Mouse (Mus musculus) midbrain, embryonic 15.5 days (tissue): ENCODE data around the gene Cacna1c. TPM values are rescaled to one million over a fixed set of nuclear protein-coding genes. Genes with fewer than 3 reads are reported as not detected.

Source experiments
- ATAC-seq: fragments of 200-750 bp; cut with Nextera tagmentation; replicated peaks from 2 replicates; pipeline ENCODE4 v1.8.0; 2017; ENCODE audit warnings: moderate TSS enrichment
- H3K27ac ChIP-seq: fragments of 300-500 bp; sonication (generic); 2 replicates; pipeline ENCODE4 v1.5.1; 2015; ENCODE audit warnings: mild to moderate bottlenecking, inconsistent platforms
- H3K27me3 ChIP-seq: fragments of 300-500 bp; sonication (generic); replicated peaks from 2 replicates; pipeline ENCODE4 v1.6.1; 2015; ENCODE audit warnings: inconsistent platforms
- H3K36me3 ChIP-seq: fragments of 300-500 bp; sonication (generic); replicated peaks from 2 replicates; pipeline ENCODE4 v1.6.1; 2015; ENCODE audit warnings: inconsistent platforms
- H3K4me1 ChIP-seq: fragments of 300-500 bp; sonication (generic); 2 replicates; pipeline ENCODE4 v1.6.1; 2015; ENCODE audit warnings: inconsistent platforms
- H3K4me2 ChIP-seq: fragments of 300-500 bp; sonication (generic); 2 replicates; pipeline ENCODE4 v1.6.1; 2015; ENCODE audit warnings: inconsistent platforms, mild to moderate bottlenecking, moderate library complexity
- H3K4me3 ChIP-seq: fragments of 300-500 bp; sonication (generic); 2 replicates; pipeline ENCODE4 v1.5.1; 2015; ENCODE audit warnings: mild to moderate bottlenecking, inconsistent platforms
- H3K9ac ChIP-seq: fragments of 300-500 bp; sonication (generic); 2 replicates; pipeline ENCODE4 v1.6.1; 2015; ENCODE audit warnings: mild to moderate bottlenecking, inconsistent platforms
- H3K9me3 ChIP-seq: fragments of 300-500 bp; sonication (generic); 2 replicates; pipeline ENCODE4 v1.6.1; 2016; ENCODE audit warnings: inconsistent platforms
- WGBS: fragments of 180-500 bp; shearing (Covaris S2); methylation state at CpG from one replicate; pipeline ENCODE4 v1.1.7; 2015; ENCODE audit warnings: mixed read lengths; 5-methylcytosine and 5-hydroxymethylcytosine counted together
- polyA plus RNA-seq: library from polyadenylated mRNA; unstranded; fragments of >200 nt; fragmentation: Nextera tagmentation; extraction: Ambion mirVana; gene quantifications from 2 replicates; pipeline ENCODE4 v1.2.1, GENCODE M21; 2015

Gene Cacna1c
- polyA plus RNA-seq, 1 experiment from 2014 or later: 7.9 TPM

GRCm38 (mm10) chr6:118906878-118907277, 289.3 kb downstream of the Cacna1c start:
- Histone ChIP-seq H3K4me3 (no peak overlapping the region), H3K4me1 (no peaks in the 10 kb centered on the region), H3K27ac (no peak overlapping the region), H3K4me2 (no peak overlapping the region), H3K27me3 (no peaks in the 10 kb centered on the region), H3K36me3 (no peaks in the 10 kb centered on the region), H3K9me3 (no peaks in the 10 kb centered on the region), H3K9ac (no peak overlapping the region)
- no peak for ATAC-seq
- WGBS: 91% methylated on average over 5 of the region's 5 CpGs

GRCm38 (mm10) chr6:118899688-118900087, 296.5 kb downstream of the Cacna1c start:
- Histone ChIP-seq H3K4me1 (no peaks in the 10 kb centered on the region), H3K27me3 (no peaks in the 10 kb centered on the region), H3K9me3 (no peaks in the 10 kb centered on the region), H3K4me3 (no peak overlapping the region), H3K9ac (no peak overlapping the region), H3K4me2 (no peak overlapping the region), H3K27ac (no peak overlapping the region), H3K36me3 (no peaks in the 10 kb centered on the region)
- ATAC-seq: no peak
- 81% methylated on average over 8 of the region's 8 CpGs for WGBS

GRCm38 (mm10) chr6:118897101-118897500, 299.1 kb downstream of the Cacna1c start:
- 46% methylated on average over 5 of the region's 5 CpGs for WGBS
- Histone ChIP-seq H3K4me1 (no peaks in the 10 kb centered on the region), H3K27ac (no peak overlapping the region), H3K27me3 (no peaks in the 10 kb centered on the region), H3K36me3 (no peaks in the 10 kb centered on the region), H3K4me3 (no peak overlapping the region), H3K9ac (no peak overlapping the region), H3K4me2 (no peak overlapping the region), H3K9me3 (no peaks in the 10 kb centered on the region)
- ATAC-seq: no peak

- no peaks in the 10 kb centered on the region for H3K4me1 ChIP-seq
- no peak for ATAC-seq
- H3K9ac ChIP-seq: no peak overlapping the region
- H3K36me3 ChIP-seq: no peaks in the 10 kb centered on the region
- no peak overlapping the region for H3K27ac ChIP-seq
- no peaks in the 10 kb centered on the region for H3K9me3 ChIP-seq
- H3K4me3 ChIP-seq: no peak overlapping the region
- no peak overlapping the region for H3K4me2 ChIP-seq
- 92% methylated on average over 6 of the region's 6 CpGs for WGBS
- no peaks in the 10 kb centered on the region for H3K27me3 ChIP-seq
Measured at GRCm38 (mm10) chr6:118894043-118894442, 302.2 kb downstream of the Cacna1c start.

- Histone ChIP-seq H3K27me3 (no peaks in the 10 kb centered on the region), H3K4me2 (no peak overlapping the region), H3K9me3 (no peaks in the 10 kb centered on the region), H3K36me3 (no peaks in the 10 kb centered on the region), H3K27ac (no peak overlapping the region), H3K9ac (no peak overlapping the region), H3K4me3 (no peak overlapping the region), H3K4me1 (0 out of 2 replicates have a peak, but pooled peaks cover 8% of the 10 kb centered on the region)
- ATAC-seq: no peak
- WGBS: 78% methylated on average over 4 of the region's 4 CpGs
Measured at GRCm38 (mm10) chr6:118889441-118889840, 306.8 kb downstream of the Cacna1c start.

- Histone ChIP-seq H3K27me3 (no peaks in the 10 kb centered on the region), H3K4me2 (no peak overlapping the region), H3K4me1 (0 out of 2 replicates have a peak, but pooled peaks cover 8% of the 10 kb centered on the region), H3K4me3 (no peak overlapping the region), H3K27ac (no peak overlapping the region), H3K9me3 (no peaks in the 10 kb centered on the region), H3K9ac (no peak overlapping the region), H3K36me3 (no peaks in the 10 kb centered on the region)
- ATAC-seq: no peak
- WGBS: 85% methylated on average over 8 of the region's 8 CpGs
Measured at GRCm38 (mm10) chr6:118887032-118887431, 309.2 kb downstream of the Cacna1c start.

- ATAC-seq: no peak
- 47% methylated on average over 1 of the region's 1 CpGs for WGBS
Measured at GRCm38 (mm10) chr6:118884961-118885360, 311.3 kb downstream of the Cacna1c start.

GRCm38 (mm10) chr6:118884073-118884551, 312.1 kb downstream of the Cacna1c start:
- Histone ChIP-seq H3K4me2 (no peak overlapping the region), H3K27ac (no peak overlapping the region), H3K4me1 (0 out of 2 replicates have a peak, but pooled peaks cover 8% of the 10 kb centered on the region), H3K4me3 (no peak overlapping the region), H3K9ac (no peak overlapping the region), H3K36me3 (no peaks in the 10 kb centered on the region), H3K27me3 (no peaks in the 10 kb centered on the region), H3K9me3 (no peaks in the 10 kb centered on the region)
- 72% methylated on average over 8 of the region's 8 CpGs for WGBS
- ATAC-seq: no peak

More at GRCm38 (mm10) chr6:118884961-118885360, 311.3 kb downstream of the Cacna1c start:
- H3K27me3 ChIP-seq: no peaks in the 10 kb centered on the region
- no peak overlapping the region for H3K4me3 ChIP-seq
- no peaks in the 10 kb centered on the region for H3K9me3 ChIP-seq
- no peak overlapping the region for H3K27ac ChIP-seq
- 0 out of 2 replicates have a peak, but pooled peaks cover 8% of the 10 kb centered on the region for H3K4me1 ChIP-seq
- H3K9ac ChIP-seq: no peak overlapping the region
- no peaks in the 10 kb centered on the region for H3K36me3 ChIP-seq
- H3K4me2 ChIP-seq: no peak overlapping the region

- ATAC-seq: no peak
- H3K4me2 ChIP-seq: no peak overlapping the region
- WGBS: 65% methylated on average over 2 of the region's 2 CpGs
- no peak overlapping the region for H3K9ac ChIP-seq
- H3K27ac ChIP-seq: no peak overlapping the region
- no peaks in the 10 kb centered on the region for H3K4me1 ChIP-seq
- H3K4me3 ChIP-seq: no peak overlapping the region
- H3K36me3 ChIP-seq: no peaks in the 10 kb centered on the region
- H3K27me3 ChIP-seq: no peaks in the 10 kb centered on the region
- H3K9me3 ChIP-seq: no peaks in the 10 kb centered on the region
Measured at GRCm38 (mm10) chr6:118876204-118876603, 320.0 kb downstream of the Cacna1c start.

- no peaks in the 10 kb centered on the region for H3K36me3 ChIP-seq
- no peak overlapping the region for H3K9ac ChIP-seq
- no peak for ATAC-seq
- no peak overlapping the region for H3K27ac ChIP-seq
- no peaks in the 10 kb centered on the region for H3K9me3 ChIP-seq
- peaks cover 8% of the 10 kb centered on the region; the same call in 1 of the 2 replicates for H3K4me1 ChIP-seq
- no peak overlapping the region for H3K4me2 ChIP-seq
- WGBS: 70% methylated on average over 7 of the region's 7 CpGs
- no peak overlapping the region for H3K4me3 ChIP-seq
- no peaks in the 10 kb centered on the region for H3K27me3 ChIP-seq
Measured at GRCm38 (mm10) chr6:118870241-118870841, 325.9 kb downstream of the Cacna1c start.

- H3K4me2 ChIP-seq: no peak overlapping the region
- no peak for ATAC-seq
- WGBS: 72% methylated on average over 7 of the region's 7 CpGs
Measured at GRCm38 (mm10) chr6:118867384-118867783, 328.8 kb downstream of the Cacna1c start.

GRCm38 (mm10) chr6:118866889-118867288, 329.3 kb downstream of the Cacna1c start:
- H3K4me2 ChIP-seq: no peak overlapping the region
- H3K27ac ChIP-seq: no peak overlapping the region
- H3K4me1 ChIP-seq: peaks cover 9% of the 10 kb centered on the region; the same call in 1 of the 2 replicates
- no peak overlapping the region for H3K9ac ChIP-seq
- H3K36me3 ChIP-seq: no peaks in the 10 kb centered on the region
- H3K4me3 ChIP-seq: no peak overlapping the region
- 81% methylated on average over 3 of the region's 3 CpGs for WGBS
- H3K27me3 ChIP-seq: no peaks in the 10 kb centered on the region
- no peak for ATAC-seq
- H3K9me3 ChIP-seq: no peaks in the 10 kb centered on the region

More at GRCm38 (mm10) chr6:118867384-118867783, 328.8 kb downstream of the Cacna1c start:
- Histone ChIP-seq H3K36me3 (no peaks in the 10 kb centered on the region), H3K27me3 (no peaks in the 10 kb centered on the region), H3K4me3 (no peak overlapping the region), H3K9ac (no peak overlapping the region), H3K27ac (no peak overlapping the region), H3K9me3 (no peaks in the 10 kb centered on the region), H3K4me1 (peaks cover 9% of the 10 kb centered on the region; the same call in 1 of the 2 replicates)
